Mouse (Mus musculus): Measurements from ENCODE around the gene Zbtb8os. TPM values are rescaled to one million over a fixed set of nuclear protein-coding genes. Genes with fewer than 3 reads are reported as not detected.

The Zbtb8os gene
- total RNA-seq (2021) = 10 to 100 TPM; 24.8 to 28.9 TPM
- long read RNA-seq, experiment 1, transcript Zbtb8os-204 (7 exons, 3,833 nt) = major isoform, 16 of 18 reads
- long read RNA-seq, experiment 1, partial matches to known transcripts = 0 of 18 reads
- long read RNA-seq, experiment 1, other reads (novel, unspliced or antisense) = 1 of 18 reads
- long read RNA-seq, experiment 2, transcript Zbtb8os-204 (7 exons, 3,833 nt) = major isoform, 11 of 12 reads
- long read RNA-seq, experiment 2, partial matches to known transcripts = 1 of 12 reads
- long read RNA-seq, experiment 2, other reads (novel, unspliced or antisense) = 0 of 12 reads

DNA sequence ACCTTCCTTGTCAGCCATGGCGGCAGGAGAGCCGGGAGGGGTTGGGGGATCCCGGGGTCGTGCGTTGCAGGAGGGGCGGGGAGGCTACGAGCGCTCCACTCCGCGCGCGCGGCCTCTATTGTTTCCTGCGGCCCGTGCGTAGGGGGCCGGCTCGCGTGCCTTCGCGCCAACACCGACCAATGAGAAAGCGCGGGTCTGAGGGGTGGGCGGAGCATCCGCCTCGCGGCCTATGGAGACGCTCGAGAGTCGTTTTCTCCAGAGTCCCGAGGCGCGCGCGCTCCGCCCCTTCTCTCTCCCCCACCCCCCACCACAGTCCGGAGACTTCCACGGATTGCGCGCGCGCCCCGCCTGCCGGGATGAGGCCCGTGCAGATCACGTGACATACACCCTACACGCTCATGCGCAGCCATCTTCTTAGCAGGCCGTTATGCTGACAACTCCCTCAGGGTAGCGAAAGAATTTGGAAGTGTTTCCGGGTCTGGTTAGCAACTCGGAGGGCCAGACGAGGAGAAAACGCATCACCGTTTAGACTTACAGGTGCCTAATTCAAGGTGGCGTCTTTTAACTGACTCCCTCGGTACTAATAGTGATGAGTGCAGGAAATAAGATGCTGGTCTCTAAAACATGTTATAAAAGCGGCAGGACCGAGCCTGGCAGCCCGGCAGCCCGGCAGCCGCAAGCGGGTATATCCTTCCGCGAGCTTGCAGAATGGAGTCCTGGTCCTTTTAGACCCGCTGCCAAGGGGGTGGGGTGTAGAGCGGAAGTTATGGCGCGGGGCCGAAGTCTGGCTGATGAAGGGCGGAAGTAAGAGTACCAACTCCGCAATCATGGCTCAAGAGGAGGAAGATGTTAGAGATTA, at the start of gene Zbtb8os, which contains the start of gene Rbbp4:
Gene Zbtb8os, plus strand, starts transcription at position 480 of the 859 bp plus-strand sequence.
Gene Rbbp4, minus strand, starts transcription at position 155 of the 859 bp plus-strand sequence.
- peak; percentile 99 for DNase-seq
- intact Hi-C loops (cut with DNase I) = no loop called here
- TF ChIP-seq CTCF (IDR thresholded peaks at IDR 0.05) = peak; percentile 22; the same call in 1 of the 2 replicates
- Histone ChIP-seq H3K27ac (peak within 1 kb of the TSS; percentile 98), H3K4me3 (peak within 1 kb of the TSS; percentile 82)

DNA sequence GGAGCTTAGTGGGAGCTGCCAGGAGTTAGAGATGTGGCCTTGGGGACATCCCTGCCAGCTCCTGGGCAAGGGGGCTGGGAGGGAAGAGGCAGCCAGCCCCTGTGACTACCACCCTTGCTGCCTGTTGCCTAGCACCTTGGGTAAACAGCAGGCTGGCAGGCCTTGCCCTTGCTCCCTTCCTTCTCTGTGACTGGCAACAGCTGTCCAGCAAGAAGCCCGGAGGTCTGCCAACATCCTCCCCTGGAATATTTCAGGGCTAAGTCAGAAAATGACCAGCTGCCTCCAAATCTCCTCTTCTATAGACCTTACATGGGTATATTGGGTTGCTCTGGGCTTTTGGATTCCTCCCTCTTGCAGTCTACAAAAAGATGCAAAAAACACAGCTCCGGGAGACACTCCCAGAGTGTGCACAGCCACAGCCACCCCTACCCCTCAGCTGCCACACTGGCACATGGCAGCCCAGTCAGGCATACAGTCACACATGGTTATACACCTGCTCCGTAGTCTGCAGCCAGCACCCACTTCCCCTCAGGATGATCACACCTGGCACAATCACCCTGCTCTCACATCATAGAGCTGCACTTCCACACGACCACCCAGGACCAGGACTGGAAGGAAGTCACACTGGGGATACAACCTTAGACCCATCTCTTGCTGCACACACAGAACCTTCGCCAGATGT, 49.4 kb upstream of the Zbtb8os start:
- DNase-seq = peak; percentile 61
- intact Hi-C loops (cut with DNase I) = no loop called here
- TF ChIP-seq CTCF (IDR thresholded peaks at IDR 0.05) = no peak
- peak overlapping the region; percentile 98 for H3K27ac ChIP-seq
- peak overlapping the region; percentile 78 for H3K4me3 ChIP-seq

DNA sequence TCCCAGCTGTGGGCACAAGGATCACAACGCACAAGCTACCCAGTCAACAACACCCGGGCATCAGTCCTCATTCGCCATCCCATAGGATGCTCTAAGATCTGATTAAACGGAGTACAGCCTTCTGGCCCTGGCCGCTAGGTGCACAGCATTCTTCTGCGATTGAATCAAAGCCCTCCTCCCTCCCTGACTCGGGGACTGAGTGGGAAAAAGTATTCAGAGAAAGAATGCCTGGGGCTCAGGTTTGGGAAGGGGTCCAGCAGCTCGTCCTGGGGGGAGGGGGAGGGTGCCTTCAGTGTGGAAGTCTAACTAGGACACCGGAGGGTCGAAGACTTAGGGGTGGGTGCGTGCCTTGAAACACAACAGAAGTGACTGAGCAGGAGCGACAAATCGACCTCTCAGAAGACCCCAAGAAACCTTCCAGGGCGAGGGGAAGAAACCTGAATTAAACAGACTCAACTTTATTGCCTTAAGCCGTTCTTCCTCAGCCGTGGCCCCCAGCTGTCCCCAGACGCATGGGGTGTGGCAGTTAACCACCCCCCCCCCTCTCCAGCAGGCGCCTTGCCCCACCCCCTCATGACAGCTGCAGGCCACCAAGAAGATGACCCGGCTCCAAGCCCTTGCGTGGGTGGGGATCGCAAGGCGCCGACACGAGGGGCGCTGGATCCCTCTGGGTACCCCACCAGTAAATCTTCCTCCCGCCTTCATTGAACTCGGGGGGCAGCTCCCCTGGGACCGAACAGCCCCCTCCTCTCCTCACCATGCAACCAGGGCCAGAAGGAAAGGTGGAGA, 48.6 kb upstream of the Zbtb8os start:
- TF ChIP-seq CTCF (IDR thresholded peaks at IDR 0.05) = no peak
- peak; percentile 67 for DNase-seq
- Histone ChIP-seq H3K4me3 (peak overlapping the region; percentile 78), H3K27ac (peak overlapping the region; percentile 98)
- intact Hi-C loops (cut with DNase I) = no loop called here

- TF ChIP-seq CTCF (IDR thresholded peaks at IDR 0.05) = no peak
- Histone ChIP-seq H3K4me3 (peak within 1 kb of the TSS; percentile 78), H3K27ac (peak within 1 kb of the TSS; percentile 98)
- DNase-seq = peak; percentile 89
- intact Hi-C loops (cut with DNase I) = no loop called here
Measured at GRCm38 (mm10) chr4:129287472-129287981, 48.0 kb upstream of the Zbtb8os start, which contains the start of gene Sync. Gene Sync, plus strand, starts transcription at chr4:129287617.

DNA sequence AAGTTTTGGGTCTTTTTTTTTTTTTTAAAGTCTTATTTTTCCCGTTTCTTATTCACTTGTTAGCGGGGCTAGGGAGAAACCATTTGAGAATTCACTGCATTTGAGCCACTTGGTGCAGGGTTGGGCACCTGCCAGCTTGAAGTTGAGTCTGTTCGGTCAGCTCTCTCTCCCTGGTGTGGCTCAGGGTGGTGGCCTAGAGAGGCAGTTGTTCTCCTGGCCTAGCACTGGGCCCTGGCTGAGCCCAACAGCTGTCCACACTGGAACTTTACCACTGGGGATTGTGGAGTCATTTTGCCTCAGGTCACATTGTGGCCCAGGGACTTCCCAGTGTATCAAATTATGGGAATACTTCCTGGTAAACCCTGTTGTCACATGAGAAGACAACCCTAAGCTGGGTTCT, 47.4 kb upstream of the Zbtb8os start:
- no peak for TF ChIP-seq CTCF (IDR thresholded peaks at IDR 0.05)
- intact Hi-C loops (cut with DNase I) = no loop called here
- DNase-seq = peak; percentile 78
- Histone ChIP-seq H3K27ac (peak overlapping the region; percentile 98), H3K4me3 (peak overlapping the region; percentile 78)

DNA sequence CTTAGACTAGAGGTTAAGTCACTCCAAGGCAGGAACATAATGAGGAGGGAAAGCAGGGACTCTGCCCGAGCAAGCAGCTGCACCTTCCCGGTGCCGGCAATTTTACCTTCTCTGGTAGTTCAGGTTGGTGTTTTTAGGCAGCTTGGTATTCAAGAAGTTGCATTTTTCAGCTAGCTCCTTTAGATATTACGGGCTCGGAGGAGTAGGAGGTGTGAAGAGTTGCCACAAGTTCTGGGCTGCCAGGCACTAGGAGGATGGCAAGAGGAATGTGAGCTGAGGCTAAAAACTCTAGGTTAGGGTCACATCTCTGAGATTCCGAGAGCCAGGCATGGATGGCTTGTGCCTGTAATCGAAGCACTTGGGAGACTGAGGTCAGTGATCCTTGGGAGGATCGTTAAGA, 45.8 kb upstream of the Zbtb8os start:
- DNase-seq = no peak
- intact Hi-C loops (cut with DNase I) = no loop called here
- Histone ChIP-seq H3K27ac (peak overlapping the region; percentile 5; the same call in 1 of the 2 replicates), H3K4me3 (no peak overlapping the region)
- TF ChIP-seq CTCF (IDR thresholded peaks at IDR 0.05) = no peak

DNA sequence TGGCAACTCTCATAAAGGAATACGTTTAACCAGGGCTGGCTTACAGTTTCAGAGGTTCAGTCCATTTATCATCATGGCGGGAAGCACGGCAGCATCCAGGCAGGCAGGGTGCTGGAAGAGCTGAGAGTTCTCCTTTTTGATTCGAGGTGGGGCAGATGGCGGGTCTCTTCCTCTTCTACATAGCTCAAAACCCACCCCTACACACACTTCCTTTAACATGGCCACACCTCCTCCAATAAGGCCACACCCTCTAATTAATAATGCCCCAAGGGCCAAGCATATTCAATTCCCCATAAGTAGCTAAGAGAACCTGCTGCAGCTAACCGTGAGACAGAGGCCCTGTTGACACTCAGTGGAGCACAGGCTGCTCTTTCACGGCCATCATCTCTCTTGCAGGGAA, 42.7 kb upstream of the Zbtb8os start:
- intact Hi-C loops (cut with DNase I) = no loop called here
- TF ChIP-seq CTCF (IDR thresholded peaks at IDR 0.05) = no peak
- Histone ChIP-seq H3K27ac (no peak overlapping the region), H3K4me3 (no peak overlapping the region)
- no peak for DNase-seq

DNA sequence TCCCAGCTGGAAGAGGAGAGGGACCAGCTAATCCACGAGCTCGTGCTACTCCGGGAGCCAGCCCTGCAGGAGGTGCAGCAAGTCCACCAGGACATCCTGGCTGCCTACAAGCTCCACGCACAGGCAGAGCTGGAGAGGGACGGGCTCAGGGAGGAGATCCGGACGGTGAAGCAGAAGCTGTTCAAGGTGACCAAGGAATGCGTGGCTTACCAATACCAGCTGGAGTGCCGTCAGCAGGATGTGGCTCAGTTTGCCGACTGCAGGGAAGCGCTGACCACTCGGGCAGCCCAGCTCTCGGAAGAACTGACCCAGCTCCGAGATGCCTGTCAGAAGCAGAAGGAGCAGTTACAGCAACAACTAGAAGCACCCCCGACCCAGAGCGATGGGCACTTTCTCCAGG, 41.8 kb upstream of the Zbtb8os start:
- H3K4me3 ChIP-seq = no peak overlapping the region
- intact Hi-C loops (cut with DNase I) = no loop called here
- peak overlapping the region; percentile 43; the same call in 1 of the 2 replicates for H3K27ac ChIP-seq
- no peak for TF ChIP-seq CTCF (IDR thresholded peaks at IDR 0.05)
- no peak for DNase-seq

DNA sequence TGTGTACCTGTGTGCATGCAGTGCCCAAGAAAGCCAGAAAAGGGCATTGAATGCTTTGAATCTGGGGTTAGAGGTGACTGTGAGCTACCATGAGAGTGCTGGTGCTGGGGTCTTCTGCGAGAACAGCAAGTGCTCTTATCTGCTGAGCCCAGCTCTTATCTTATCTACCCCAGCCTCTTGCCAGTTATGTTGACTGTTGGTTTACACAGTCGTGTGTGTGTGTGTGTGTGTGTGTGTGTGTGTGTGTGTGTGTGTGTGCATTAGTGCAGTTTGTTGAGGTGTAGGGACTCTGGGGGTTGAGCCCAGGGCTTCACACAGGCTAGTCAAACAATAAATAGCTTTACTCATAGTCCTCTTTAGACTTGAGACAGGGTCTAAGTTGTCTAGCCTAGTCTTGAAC, 40.3 kb upstream of the Zbtb8os start:
- H3K4me3 ChIP-seq = peak overlapping the region; percentile 30; the same call in 1 of the 2 replicates
- DNase-seq = no peak
- intact Hi-C loops (cut with DNase I) = no loop called here
- no peak for TF ChIP-seq CTCF (IDR thresholded peaks at IDR 0.05)
- peak overlapping the region; percentile 81 for H3K27ac ChIP-seq

DNA sequence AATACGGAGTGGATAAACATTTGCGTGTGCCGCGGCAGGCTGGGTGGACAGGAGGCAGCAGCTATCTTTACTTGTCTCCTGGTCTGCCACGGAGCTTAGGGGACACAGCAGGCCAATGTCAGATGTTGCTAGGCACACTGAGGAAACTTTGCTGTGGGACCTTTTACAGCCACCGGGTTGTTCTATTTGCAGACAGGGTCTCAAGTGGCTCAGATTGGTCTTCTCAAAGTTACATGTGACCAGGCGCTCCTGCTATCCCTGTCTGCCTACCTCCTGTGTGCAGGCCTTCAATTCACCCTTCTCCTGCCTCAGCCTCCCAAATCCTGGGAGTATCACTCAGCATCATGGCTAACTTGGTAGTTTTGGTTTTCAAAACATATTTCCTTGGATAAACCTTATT, 39.4 kb upstream of the Zbtb8os start:
- peak; percentile 36 for DNase-seq
- Histone ChIP-seq H3K4me3 (peak overlapping the region; percentile 30), H3K27ac (peak overlapping the region; percentile 81)
- intact Hi-C loops (cut with DNase I) = no loop called here
- no peak for TF ChIP-seq CTCF (IDR thresholded peaks at IDR 0.05)

DNA sequence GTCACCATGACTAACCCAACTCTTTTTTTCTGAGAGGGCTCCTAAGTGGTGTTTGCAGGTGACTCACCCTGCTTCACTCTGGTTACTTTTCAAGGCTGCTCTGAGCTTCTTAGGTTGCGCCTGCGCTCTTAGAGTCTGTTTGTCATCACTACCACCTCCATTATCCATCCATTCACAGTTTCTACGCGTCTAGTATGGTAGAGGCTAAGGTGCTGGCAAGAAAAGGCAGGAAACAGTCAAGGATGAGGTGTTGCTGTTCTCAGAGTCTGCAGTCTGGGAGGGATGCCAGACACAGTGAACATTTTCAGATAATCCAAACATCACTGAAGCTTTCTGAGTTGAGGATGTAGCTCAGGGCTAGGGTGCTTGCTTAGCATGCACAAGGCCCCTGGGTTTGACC, 37.8 kb upstream of the Zbtb8os start:
- Histone ChIP-seq H3K4me3 (no peak overlapping the region), H3K27ac (peak overlapping the region; percentile 86)
- intact Hi-C loops (cut with DNase I) = no loop called here
- no peak for DNase-seq
- TF ChIP-seq CTCF (IDR thresholded peaks at IDR 0.05) = no peak

GRCm38 (mm10) chr4:129299121-129299520, 36.4 kb upstream of the Zbtb8os start:
- intact Hi-C loops (cut with DNase I) = no loop called here
- peak; percentile 62 for DNase-seq
- no peak overlapping the region for H3K4me3 ChIP-seq
- peak overlapping the region; percentile 86 for H3K27ac ChIP-seq
- TF ChIP-seq CTCF (IDR thresholded peaks at IDR 0.05) = no peak
